In genomic region chr7:27402675-27403074, GRCm38 (mm10) we compare ENCODE assay signal across 8 mouse cellular contexts.
DNase-seq lines count a peak whose midpoint lies in the region; TF ChIP-seq lines count a peak whose summit lies in the region.
"Had no signal": no experiment of that assay in that cellular context is flagged by ENCODE, and none has a peak within 500 bp of the region (broad histone marks: within the 10 kb centered on the region; RNA-seq: fewer than 3 reads in every experiment).

No protein-coding gene starts in this region.

- H3K4me3 ChIP-seq in E14TG2a.4 (replicated peaks; ENCODE audit: low read length): peak overlapping the region; percentile 62
- H3K4me3 ChIP-seq: heart, embryonic 15.5 days had no signal

- peaks cover 28% of the 10 kb centered on the region for H3K27me3 ChIP-seq in E14TG2a.4 (ENCODE audit: insufficient read depth, low read length)

- DNase-seq in A20 (ENCODE audit: low read depth, low spot score): peak; percentile 87
- peak; percentile 81 for DNase-seq in cerebellum, adult 11 months
- peak; percentile 53 to 65 for DNase-seq in frontal cortex, postnatal 14 days (ENCODE audit: low spot score in 2 of 2)
- DNase-seq in layer of hippocampus, adult 9-11 months: peak; percentile 67
- peak; percentile 54 to 67 for DNase-seq in lung, postnatal 4 days
- peak; percentile 21 for DNase-seq in spleen, adult 12 weeks (ENCODE audit: low spot score)

- TF ChIP-seq CTCF in E14TG2a.4 (conservative IDR thresholded peaks at IDR 0.05; ENCODE audit: low read length): peak; percentile 86

- H3K36me3 ChIP-seq in E14TG2a.4 (ENCODE audit: insufficient read depth, low read length): peaks cover 20% of the 10 kb centered on the region
- H3K36me3 ChIP-seq: heart, embryonic 15.5 days had no signal

- peaks cover 54% of the 10 kb centered on the region for H3K4me1 ChIP-seq in E14TG2a.4 (replicated peaks; ENCODE audit: low read depth, low read length)

- no peaks in the 10 kb centered on the region; the same call in 1 of the 2 replicates for H3K9me3 ChIP-seq in E14TG2a.4 (ENCODE audit: low read length)

Comparison
In these comparisons a context has a peak if more than half of its experiments do, and no peak if none do; other contexts are left out.
1. Peak in every context shown above with its lines: DNase-seq and H3K4me3 ChIP-seq.
2. DNase-seq: peak in every context shown above with its lines; median percentile 87 in A20; 81 in cerebellum, adult 11 months; 67 in layer of hippocampus, adult 9-11 months; 60 in lung, postnatal 4 days; 59 in frontal cortex, postnatal 14 days; 21 in spleen, adult 12 weeks.